Mouse (Mus musculus): Measurements from ENCODE around the gene 9930021J03Rik. TPM values are rescaled to one million over a fixed set of nuclear protein-coding genes. Genes with fewer than 3 reads are reported as not detected.

The 9930021J03Rik gene
- polyA plus RNA-seq (2015; fragmentation: Nextera tagmentation; extraction: Ambion mirVana), result 2.3 and 2.8 TPM in 2 replicates

DNA sequence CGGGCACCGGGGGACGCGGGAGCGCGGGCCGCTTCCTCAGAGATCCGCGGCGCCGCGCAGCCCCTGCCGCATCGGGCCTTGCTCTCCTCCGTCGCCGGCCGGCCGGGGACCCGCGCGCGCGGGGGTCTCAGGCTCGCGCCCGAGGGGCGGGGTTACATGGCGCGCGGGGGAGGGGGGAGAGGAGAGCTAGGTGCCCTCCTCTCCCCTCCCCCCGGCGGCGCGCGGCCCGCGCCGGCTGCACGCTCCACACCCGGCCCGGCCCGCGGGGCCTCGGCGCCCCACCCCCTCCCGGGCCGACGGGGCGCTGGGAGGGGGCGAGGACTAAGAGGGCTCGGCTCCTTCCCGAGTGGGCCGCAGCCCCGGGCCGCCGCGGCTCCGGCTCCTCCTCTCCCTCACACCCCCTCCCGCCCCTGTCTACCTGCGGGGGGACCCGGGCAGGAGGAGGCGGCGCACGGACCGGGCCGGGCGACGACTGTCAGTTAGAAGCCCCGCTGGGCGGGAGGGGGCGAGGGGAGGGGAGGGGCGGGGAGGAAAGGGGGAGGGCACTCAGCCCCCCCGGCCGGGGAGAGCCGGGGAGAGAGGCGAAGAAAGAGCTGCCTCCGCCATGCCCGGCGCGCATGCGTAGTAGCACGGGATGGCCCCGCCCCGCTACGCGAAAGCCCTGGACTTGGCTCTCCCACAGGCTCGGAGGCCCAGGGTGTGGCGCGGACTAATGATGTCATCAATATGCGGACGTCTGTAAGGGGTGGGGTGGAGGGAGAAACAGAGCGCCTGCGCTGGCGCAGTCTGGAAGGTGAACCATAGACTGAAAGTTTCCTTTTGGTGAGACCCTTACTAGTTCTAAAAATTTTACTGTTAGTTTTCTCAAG, at the start of gene 9930021J03Rik:
TSS of gene 9930021J03Rik (minus strand) at position 73 of the 869 bp plus-strand sequence.

GRCm38 (mm10) chr19:29812581-29813460, 7.0 kb upstream of the 9930021J03Rik start, which contains the start of gene Ranbp6:
TSS of gene Ranbp6 (minus strand) at chr19:29812974.

DNA sequence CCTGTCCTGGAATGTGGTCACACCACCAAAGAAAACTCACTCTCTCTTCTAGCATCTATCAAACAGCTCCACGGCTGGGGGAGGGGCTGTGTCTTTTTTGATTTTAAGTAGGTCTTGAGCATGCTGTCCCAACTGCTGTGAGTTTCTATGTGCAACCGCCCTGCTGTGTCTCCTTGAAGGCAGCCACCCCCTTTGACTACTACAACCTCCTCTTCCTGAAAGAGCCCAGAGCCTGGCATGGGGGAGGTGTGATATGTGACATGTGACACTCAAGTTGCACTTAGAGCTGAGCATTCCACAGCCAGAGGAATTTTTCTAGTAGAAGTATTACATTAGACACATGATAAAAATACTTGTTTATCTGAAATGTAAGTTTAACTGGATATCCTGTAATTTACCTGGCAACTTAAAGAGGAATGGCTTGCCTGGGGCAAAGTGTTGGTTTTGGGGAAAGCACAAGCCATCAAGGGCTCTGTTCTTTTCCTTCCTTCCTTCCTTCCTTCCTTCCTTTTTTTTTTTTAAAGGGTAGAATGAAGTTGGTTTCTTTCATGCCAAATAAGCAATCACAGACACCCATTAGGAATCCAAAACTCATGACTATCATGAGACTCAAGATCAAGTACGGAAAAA, 108.4 kb downstream of the 9930021J03Rik start, which contains the start of gene Mlana:
TSS of gene Mlana (plus strand) at position 580 of the 630 bp plus-strand sequence.

Other genes with a start within 250 kb of the 9930021J03Rik start
- 2.4 and 5.1 TPM in 2 replicates for gene Ermp1, start 157.6 kb downstream of the 9930021J03Rik start, polyA plus RNA-seq (2015; fragmentation: Nextera tagmentation; extraction: Ambion mirVana)
- gene Mlana, start 108.2 kb downstream of the 9930021J03Rik start, polyA plus RNA-seq (2015; fragmentation: Nextera tagmentation; extraction: Ambion mirVana), result not detected in 2 replicates
- gene Ranbp6, start 7.0 kb upstream of the 9930021J03Rik start, polyA plus RNA-seq (2015; fragmentation: Nextera tagmentation; extraction: Ambion mirVana), result 7.1 and 8.2 TPM in 2 replicates
- 6.4 and 7.0 TPM in 2 replicates for gene Il33, start 119.1 kb upstream of the 9930021J03Rik start, polyA plus RNA-seq (2015; fragmentation: Nextera tagmentation; extraction: Ambion mirVana)
- gene Trpd52l3, start 197.8 kb upstream of the 9930021J03Rik start, polyA plus RNA-seq (2015; fragmentation: Nextera tagmentation; extraction: Ambion mirVana), result not detected in 2 replicates
- 17.0 and 22.8 TPM in 2 replicates for gene Uhrf2, start 224.5 kb upstream of the 9930021J03Rik start, polyA plus RNA-seq (2015; fragmentation: Nextera tagmentation; extraction: Ambion mirVana)

Measured in skeletal muscle tissue, postnatal 0 days (tissue).